Mouse (Mus musculus): ENCODE measurements around the gene Pibf1. TPM values are rescaled to one million over a fixed set of nuclear protein-coding genes. Genes with fewer than 3 reads are reported as not detected.

Gene Pibf1
- total and polyA plus RNA-seq, 3 experiments, result 1.4 to 8.9 (median 8.5) TPM

DNA sequence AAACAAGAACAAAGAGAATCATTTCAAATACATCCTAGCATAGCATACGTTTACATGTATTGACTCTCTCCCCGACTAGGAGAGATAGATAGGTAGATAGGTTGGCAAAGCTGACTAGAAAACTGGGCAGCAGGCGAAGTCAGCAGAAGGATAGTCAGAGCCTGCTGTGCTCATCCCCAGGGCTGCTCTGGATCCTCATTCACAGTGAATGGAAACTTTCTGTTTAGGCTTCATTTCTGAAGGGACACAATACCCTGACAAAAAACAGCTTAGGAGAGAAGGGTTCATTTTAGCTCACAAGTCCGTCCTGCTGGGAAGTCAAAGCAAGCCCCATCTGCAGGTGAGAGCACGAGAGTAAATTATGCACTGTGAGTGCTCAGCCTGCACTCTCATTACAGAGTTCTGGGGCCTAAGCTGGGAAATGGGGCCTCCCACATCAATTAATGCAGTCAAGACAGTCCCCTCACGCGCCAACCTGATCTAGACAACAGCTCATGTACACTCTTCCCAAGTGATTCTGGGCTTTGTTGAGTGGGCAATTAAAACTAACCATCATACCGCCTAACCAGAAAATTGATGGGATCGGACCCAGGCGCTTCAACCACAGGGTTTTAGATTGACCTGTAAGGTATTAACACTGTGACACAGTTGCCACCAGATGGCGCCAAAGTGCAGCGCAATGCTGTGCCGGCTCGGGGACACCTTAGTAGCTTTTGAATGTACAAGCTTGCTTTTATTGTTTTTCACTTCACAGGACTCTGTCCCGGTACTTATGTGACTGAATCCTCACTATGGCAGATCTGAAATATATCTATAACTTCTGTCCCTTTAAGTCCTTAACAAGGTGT, 42.8 kb downstream of the Pibf1 start:
- peak; percentile 73 for DNase-seq

- DNase-seq, result no peak
Measured at GRCm38 (mm10) chr14:99146841-99147240, 47.6 kb downstream of the Pibf1 start.

DNA sequence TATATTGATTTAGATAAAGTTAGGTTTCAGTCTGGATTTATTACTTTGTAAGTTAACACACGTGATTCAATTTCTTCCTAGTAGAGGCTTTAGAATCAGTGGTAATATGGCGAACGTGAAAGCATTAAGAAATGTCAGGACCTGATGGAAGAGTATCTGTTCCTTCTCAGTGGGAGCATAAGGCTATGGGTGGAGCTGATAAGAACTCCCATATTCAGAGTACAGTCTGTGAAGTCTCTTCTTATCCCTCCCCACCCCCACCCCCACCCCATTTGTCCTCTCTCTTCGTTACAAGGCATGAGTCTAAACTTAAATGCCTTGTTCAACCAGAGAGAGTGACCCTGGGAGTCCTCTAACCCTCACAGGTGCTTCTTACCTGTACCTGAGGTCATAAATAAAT, 53.5 kb downstream of the Pibf1 start:
- no peak for DNase-seq

DNA sequence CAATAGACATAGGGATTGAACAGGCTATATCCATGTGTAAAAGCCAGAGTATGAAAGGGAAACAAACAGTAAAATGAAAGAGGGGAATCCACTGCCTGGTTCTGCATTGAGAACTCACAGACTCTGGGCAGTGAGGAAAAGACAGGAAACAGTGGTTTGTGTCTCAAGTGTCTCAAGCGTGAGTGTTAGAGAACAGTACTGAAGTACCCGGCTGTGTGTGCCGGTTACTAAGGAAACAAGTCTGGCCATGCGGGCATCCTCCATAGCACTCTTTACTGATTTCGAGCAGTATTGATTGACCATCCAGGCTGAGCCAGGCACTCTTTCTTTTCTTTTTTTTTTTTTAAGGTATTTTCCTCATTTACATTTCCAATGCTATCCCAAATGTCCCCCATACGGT, 60.7 kb downstream of the Pibf1 start:
- no peak for DNase-seq

DNA sequence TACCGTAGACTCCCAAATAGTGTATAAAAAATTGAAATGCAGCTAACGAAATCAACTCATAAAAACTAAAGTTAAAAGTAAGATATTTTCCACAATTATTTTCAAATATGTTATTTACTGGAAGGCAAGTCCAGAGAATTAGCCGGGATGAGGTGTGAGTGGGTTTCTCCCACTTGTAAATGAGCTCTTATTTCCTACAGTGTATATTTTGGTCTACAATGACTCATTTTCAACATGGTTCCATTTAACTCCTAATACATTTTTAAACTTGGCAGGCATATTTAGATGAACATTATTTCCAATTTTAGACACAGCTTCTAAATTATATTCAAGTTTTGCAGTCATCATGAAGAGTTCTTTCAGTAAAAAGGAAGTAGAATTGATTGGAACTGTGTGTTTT, 63.8 kb downstream of the Pibf1 start:
- DNase-seq, result no peak

DNA sequence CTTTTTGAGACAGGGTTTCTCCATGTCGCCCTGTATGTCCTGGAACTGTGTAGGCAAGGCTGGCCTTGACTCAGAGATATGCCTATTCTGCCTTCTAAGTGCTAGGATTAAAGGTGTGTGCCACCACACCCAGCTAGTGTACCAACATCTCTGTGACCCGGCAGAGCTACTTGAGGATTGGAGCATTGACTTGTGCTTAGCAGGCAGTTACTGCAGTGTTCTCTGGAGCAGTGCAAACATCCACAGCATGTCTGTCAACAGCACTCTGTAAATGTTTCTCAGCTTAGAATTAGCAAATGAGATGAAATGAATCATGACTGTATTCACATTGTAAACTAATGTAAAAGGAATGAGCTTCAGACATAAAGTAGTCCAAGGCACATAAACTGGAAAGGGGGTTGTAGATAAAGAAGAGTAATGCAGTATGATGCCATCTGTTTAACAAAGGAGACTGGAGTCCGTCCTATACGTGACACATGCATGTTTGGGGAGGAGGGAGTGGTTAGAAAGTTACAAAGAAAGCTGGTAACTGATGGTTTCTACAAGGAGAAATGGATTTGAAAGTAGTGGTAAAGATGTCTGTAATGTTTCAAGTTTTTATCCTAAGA, 75.0 kb downstream of the Pibf1 start:
- DNase-seq, result no peak

DNA sequence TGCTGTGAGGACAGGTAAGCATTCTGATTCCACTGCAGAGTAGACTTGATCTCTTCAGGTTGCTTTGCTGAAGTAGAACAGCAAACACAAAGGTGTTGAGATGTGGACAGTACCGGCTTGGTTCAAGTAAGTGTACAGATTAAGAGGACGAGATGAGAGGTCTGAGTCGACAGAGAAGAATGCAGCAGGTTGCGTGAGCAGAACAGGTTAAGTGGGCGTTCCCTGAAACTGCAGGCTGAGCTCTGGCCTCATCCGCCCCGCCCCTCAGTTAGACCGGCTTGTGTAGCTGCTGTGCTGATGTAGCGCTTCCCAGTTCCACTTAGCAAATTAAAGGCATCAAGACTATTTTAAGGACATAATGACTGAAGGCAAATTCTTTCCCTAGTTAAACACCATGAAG, 77.3 kb downstream of the Pibf1 start:
- DNase-seq, result no peak

GRCm38 (mm10) chr14:99190153-99190790, 91.0 kb downstream of the Pibf1 start:
- DNase-seq, result no peak

DNA sequence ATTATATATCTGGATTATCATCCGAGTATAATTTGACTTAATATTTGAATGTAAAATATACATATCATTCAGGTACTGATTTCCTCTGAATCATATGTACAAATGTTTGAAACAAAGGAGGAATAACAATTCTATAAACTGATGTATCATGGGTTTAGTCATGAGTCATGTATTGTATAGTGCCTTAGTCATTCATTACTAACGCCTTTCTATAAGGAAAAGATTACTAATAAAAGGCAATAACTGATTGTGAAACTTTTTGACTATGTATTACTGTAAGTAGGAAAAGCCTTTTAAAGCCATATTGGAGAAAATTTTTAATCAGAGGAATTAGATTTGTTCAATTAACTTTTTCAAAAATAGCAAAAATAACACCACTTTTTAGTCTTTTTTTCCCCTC, 106.6 kb downstream of the Pibf1 start:
- DNase-seq, result no peak

GRCm38 (mm10) chr14:99206591-99206990, 107.4 kb downstream of the Pibf1 start:
- no peak for DNase-seq

DNA sequence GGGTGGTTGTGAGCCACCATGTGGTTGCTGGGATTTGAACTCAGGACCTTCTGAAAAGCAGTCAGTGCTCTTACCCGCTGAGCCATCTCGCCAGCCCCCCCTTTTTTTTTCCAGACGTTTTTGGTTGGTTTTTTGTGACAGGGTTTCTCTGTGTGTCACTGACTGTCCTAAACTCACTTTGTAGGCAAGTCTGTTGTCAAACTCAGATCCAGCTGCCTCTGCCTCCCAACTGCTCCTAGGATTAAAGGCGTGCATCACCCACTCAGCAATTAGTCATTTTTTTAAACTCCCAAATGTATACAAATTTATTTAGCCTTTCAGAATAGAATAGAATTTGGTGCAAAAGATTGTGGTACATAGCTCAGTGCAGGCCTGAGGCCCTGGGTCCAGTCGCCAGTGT, 111.2 kb downstream of the Pibf1 start:
- DNase-seq, result no peak

GRCm38 (mm10) chr14:99218396-99219012, 119.3 kb downstream of the Pibf1 start:
- DNase-seq, result no peak

GRCm38 (mm10) chr14:99219757-99220171, 120.5 kb downstream of the Pibf1 start:
- no peak for DNase-seq

- DNase-seq, result no peak
Measured at GRCm38 (mm10) chr14:99225929-99226328, 126.7 kb downstream of the Pibf1 start.

DNA sequence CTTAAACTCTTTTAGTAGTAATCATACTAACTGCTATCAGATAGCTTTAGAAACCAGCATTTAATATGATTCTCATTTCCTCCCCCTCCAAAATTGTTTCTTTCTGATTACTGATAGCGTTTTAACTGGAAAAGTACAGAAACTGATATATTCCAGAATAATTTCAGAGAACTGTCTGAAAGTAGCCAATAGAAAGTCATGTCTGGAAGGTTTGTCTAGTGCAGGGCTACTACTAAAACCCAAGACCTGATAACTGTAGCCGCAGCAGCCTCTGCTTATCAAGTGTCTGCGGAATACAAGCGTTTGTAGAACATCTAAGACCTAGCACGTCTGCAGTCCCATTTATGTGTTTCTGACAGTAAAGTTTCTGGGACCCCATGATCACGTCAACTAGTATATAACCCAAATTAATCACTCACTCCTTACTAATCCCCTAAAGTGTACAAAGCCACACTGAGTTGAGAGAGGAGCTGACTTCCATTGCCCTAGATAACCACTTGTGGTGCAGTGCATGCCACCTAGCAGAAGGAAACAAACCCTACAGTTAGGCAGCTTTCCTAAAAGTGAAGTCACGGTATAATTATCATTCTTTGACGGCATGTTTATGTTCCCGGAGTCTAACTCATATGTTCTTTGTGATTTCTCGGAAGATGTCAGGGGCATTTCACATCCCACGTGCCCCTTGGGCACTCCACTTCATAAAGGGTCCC, 130.0 kb downstream of the Pibf1 start:
- no peak for DNase-seq

- DNase-seq, result no peak
Measured at GRCm38 (mm10) chr14:99233056-99233455, 133.8 kb downstream of the Pibf1 start.

DNA sequence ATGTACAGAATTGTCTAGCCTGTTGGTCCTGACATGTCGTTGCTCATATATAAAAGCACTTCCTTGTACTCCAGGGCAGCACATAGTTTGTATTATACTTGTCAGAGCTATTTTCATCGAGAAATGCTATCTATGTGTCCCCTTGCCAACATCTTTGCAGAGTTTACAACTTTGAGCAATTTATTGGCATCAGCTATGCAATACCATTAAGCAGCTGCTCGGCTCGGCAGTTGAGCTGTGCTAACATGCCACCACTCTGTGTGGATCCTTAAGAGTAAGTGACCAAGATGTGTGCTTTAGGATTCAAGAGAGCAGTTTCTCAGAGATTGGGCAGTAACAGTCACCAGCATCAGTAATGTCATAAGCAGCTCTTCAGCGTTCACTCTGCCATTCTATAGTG, 137.9 kb downstream of the Pibf1 start:
- DNase-seq, result no peak

DNA sequence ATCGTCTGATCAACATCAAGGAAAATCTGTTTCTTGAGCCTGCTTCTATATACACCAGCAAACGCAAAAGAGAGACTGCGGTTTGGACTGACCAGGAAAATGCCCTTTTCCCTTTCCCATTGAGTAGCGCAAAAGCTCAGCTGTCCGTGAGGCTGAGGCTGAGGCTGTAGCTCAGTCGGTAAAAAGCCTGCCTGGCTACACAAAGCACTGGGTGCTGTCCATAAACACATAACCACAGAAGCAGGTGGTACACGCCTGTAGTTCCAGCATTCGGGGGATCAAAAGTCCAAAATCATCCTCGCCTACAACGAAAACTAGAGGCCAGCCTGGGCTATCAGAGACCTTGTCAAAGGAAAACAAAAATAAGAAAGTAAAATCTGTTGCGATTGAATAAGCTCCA, 141.3 kb downstream of the Pibf1 start:
- DNase-seq, result no peak

DNA sequence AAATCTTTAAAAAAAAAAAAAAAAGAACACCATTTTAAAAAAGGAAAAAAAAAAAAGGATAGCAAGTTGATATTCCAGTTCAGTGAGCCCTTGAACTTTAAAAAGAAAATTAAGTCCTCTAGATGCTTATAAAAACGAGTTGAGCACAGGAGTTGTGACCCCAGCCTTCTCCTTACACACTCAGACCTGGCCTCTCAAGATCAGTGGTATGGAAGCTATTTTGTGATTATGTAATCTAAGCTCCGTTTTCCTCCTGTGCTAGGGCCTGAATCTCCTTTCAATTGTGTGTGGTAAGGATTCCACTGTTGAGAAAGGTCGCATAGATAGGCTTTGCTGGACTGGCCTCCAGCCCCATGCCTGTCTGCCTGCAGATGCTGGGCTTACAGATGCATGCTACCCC, 145.3 kb downstream of the Pibf1 start:
- DNase-seq, result no peak

- no peak for DNase-seq
Measured at GRCm38 (mm10) chr14:99262026-99262425, 162.8 kb downstream of the Pibf1 start.

- DNase-seq, result no peak
Measured at GRCm38 (mm10) chr14:99263816-99264215, 164.6 kb downstream of the Pibf1 start.

DNA sequence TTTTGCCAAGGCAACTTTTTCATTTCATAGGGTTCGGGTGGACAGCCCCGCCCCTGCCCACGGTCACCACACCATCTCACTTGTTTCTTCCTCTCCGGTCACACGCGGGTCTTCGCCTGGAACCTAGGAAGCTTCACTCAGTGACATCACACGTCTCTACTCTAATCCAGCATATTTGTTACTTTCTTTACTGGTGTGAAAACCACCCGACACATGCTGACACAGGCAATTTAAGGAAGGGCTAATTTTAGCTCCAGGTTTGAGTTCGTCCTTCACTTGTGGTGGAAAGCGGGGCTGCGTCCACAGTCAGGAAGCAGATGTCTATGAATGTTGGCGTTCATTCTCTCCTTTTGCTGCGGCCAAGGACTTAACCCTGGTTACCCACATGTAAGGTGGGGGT, 166.6 kb downstream of the Pibf1 start:
- DNase-seq, result no peak

Data from adrenal gland, adult 2 months (tissue).